Mouse (Mus musculus): ENCODE data around the gene Ralgapa2.

Gene Ralgapa2

DNA sequence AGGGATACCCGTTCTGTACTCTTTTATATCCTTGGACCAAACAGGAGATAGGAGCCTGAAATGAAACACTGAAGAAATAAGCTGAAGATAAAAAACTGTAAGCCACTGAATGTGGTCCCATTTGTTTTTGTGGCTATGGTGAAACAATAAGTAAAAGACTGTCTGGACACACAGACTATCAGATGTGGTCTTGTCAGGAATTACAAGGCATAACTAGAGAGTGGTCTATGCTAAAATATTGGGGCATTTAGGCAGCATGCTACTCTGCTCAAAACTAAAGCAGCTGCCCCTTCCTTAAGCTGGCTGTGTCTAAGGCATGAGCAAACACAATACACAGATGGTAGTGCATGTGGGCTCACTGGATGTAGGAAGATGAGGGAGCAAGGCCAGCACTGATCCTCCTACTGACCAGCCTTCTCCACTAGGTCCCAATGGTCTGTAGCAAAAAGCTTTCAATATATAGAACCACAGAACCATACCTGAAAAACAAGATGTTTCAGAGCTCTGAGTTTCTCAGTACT lies 211.6 kb downstream of the Ralgapa2 start:
- no peak for DNase-seq (ENCODE audit: low spot score)

DNA sequence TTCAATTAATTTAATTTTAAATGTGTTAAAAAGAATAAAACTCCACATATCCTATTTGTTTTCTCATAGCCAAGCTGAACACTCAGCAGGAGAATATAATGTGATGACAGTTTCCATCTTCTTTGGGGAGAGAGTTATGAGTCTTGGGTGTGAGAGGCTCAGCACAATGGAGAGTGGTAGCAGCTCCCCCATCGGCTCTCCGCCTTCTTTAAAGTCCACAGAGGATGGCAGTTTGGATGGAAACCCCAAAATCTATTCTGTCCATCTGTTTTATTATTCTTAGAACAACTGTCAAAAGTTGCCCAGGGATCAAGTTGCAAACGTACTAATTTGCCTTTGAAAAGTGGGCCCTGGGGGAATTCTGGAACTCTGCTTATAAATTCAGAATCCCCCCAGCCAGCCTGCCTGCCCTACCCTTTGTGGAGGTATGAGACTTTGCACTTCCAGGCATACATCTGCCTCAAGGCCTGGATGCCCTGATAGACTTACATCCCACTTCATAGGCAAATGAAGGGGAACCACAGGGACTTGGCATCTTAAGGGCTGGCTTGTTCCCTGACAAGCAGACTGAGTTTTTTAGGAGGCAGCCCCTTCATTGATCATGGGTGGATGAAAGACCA lies 212.2 kb downstream of the Ralgapa2 start:
- DNase-seq (ENCODE audit: low spot score), result no peak

DNA sequence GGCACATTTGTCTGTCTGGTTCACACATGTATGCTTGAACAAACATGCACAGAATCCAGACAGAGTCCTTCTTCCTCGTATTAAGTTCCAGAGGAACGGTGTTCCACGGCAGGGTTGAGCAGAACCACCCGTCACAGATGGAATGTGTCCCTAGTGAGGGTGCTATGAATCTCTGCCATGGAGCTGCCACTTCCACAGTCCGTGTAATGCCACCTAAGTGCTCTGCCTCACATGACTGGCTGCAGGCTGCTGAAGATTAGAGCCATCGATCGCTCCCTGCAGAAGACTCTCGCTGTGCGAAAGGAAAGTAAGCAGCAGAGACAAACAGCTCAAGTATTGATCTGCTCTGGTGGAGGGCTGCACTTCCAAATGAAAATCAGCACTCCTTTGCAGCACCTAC lies 218.6 kb downstream of the Ralgapa2 start:
- DNase-seq (ENCODE audit: low spot score), result no peak

DNA sequence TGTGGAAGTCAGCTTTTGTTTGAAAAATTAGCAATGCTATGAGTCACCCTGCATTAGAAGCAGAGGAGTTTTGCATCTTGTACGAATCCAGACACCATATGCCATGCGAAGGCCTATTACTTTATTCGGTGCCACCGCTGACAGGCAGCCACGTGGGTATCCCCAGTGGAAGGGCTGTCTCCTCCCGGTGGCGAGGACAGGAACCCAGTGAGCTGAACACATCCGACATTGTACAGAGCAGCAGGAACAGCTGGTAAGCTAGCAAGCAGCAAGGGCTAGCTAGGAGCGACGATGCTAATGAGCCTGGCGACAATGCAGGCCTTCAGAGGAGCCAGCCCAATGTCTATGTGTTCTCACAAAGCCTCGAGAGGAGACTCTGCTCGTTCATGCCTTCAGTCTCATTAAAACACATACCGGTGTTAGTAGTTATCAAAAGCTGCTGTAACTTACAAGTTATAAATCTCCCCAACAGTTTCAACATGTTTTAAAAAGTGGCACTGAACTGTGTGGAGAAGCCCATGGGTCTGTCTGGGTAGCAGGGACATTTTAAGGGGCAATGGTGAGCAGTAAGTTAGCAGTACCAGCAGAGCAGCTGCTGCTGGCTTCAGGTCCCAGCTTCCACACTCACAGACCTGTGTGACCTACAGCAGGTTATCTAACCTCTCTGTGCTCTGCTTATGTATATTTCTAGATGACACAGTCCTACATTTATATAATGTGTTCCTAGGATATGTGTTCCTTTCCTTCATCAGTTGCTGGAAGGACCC lies 221.1 kb downstream of the Ralgapa2 start:
- DNase-seq (ENCODE audit: low spot score), result no peak

DNA sequence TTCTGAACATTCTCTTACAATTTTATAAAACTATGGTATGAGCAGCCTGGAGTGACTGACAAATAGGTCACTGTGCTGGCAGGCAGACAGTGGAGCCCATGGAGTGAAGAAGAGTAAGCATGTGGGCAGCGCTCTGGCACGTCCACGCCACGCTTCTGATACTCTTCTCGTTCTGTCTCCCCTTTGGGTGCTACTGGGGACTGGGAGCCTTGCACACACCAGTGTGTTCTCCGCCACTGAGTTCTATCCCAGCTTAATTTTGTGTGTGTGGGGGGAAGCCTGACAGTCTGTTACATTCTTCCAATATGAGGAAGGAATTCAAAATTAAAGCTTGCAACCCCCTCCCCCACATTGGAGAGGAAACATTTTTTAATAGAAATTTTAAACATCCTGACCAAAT lies 221.8 kb downstream of the Ralgapa2 start:
- DNase-seq (ENCODE audit: low spot score), result no peak

DNA sequence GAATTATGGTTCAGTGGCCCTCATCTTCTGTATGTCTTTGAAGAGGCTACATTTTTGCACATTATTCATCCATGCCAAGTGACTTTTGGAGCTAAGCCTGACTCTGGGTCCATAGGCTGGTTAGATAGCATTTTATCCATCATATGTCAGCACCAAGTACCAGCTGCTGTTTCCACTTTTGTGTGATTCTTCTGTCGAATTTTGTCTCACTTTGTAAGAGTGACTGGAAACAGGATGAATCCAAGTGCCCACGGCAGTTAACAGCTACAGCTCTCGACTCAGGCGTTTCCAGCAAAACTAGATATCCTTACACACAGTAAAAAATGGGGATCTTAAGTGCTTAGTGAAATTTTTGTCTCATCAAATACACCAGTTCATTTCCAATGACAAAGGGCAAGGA lies 222.8 kb downstream of the Ralgapa2 start:
- DNase-seq (ENCODE audit: low spot score), result no peak

DNA sequence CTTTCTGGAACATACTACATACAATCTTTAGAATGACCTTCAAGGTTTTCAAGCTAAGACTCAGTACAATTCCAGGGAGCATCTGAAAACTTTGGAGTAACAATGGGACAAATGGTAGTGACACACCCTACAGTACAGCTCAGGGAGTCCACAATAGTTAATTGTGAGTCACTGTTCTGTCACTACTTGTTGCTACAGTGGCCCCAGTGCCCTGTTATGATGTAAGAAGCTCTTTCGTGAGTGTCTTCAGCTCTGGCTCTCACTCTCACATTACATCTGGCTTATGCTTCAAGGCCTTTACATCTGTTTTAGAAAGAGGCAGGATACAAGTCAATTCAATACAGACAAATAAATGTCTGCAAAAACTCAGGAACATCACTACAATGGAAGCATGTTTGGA lies 223.8 kb downstream of the Ralgapa2 start:
- no peak for DNase-seq (ENCODE audit: low spot score)

DNA sequence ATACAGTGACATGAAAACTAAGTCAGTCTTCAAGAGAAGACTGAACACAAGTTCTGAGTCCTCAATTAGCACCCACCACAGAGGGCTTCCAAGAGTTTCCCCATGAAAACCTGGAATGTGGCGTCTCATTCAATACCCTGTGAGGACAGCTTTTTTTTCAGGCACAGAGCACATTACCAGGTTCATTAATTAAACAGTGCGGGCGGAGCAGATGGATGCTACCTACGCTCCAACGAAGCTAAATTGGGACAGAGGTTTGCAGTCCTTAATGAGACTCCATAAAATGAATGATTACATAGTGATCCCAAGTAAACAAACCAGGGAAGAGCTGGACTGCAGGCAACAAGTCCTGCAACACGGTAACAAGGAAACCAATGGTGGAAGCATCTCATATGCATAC lies 224.6 kb downstream of the Ralgapa2 start:
- DNase-seq (ENCODE audit: low spot score), result no peak

DNA sequence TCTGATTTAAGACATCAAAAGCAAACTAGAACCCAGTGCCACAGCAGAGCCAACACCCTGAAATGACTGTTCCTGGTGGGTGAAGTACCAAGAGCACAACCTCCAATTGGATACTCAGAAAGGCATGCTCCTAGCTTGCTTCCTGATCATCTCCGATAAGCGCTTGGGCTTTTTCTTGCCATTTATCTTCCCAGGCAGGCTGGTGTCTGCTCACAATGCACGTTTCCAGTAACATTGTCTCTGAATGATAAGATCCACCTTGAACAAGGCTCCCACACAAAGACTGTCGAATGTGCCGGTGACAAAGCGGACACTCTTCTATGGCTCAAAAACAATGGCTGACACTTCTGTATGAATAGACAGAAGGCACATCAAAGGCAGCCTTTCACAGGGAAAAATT lies 230.8 kb downstream of the Ralgapa2 start:
- DNase-seq (ENCODE audit: low spot score), result no peak

DNA sequence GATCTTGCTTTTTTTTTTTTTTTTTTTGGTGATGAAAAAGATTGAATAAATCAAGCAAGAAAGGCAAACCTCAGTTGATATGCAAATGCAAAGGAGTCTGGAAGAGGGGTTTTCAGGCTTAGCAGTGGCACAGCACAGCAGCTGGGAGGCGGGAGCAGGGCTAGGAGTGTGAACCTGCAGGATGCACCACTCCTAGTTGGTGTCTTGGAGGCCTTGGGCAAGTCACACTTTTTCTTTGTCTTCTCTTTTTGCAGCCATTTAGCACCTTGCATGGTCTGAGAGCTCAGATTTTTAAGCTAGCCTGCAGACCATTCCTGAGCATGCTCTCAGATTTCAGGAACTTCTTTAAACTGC lies 231.2 kb downstream of the Ralgapa2 start:
- no peak for DNase-seq (ENCODE audit: low spot score)

DNA sequence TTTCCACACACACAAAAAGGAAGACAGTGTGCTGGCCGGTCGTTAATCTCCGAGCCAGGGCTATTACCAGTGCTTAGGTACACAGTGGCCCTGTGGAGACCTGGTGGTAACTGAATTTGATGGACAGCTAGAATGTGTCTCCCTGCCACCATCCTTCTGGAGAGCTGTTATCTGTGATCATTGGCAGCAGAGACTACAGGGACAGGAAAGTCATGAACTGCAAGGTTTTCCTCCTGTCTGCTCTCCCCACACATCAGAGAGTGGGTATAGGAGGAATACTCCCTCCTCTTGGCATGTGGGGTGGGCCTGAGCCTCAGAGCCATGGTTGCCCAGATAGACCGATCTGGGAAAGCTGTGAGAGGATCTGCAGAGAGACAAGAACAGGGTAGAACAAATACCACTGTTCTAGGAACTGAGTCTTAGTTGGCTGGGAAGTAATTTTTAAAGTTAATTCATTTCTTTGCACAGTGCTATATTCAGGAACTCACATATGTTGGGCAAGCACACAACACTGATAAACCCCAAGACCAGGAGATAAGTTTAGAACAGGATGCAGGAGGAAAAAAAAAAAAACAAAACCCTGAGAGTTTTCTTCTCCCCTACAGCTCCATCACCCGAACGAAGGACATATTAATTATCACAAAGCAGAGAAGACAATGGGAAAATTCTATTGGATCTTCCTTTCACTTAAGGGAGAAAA lies 231.8 kb downstream of the Ralgapa2 start:
- no peak for DNase-seq (ENCODE audit: low spot score)

DNA sequence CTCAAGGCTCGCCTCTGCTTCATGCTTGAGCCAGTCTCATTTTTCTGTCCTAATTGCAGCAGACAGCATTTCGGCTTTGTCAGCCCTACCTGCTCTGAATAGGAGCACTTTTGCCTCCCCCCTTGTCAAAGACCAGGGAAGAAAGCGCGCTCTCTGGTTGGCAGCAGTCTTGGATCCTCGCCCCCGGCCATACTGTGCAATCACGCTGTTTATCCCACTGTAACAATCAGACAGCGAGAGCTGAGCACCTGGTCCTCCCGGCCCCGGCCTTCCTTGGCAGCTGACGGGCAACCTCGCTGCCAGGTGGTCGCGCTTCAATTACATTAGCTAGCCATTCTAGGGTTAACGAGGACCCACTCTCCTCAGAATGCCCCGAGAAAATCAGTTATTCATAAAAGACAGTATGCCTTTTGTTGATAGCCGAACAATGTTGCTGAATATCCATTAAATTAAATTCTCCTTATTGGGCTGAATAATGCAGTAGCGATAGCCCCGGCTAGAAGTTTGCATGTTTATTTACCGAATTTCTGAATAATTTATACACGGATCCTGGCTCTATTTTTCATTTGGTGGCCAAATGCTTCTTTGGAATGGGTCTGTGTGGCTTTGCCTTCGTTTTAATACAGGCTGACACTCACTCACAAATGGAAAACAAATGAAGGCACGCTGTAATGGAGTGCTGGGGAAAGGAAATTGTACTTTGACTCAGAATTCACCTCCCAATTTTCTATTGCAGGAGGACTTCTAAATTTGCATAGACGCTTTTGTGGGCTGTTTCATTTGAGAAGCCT lies 232.5 kb downstream of the Ralgapa2 start:
- DNase-seq (ENCODE audit: low spot score), result no peak

DNA sequence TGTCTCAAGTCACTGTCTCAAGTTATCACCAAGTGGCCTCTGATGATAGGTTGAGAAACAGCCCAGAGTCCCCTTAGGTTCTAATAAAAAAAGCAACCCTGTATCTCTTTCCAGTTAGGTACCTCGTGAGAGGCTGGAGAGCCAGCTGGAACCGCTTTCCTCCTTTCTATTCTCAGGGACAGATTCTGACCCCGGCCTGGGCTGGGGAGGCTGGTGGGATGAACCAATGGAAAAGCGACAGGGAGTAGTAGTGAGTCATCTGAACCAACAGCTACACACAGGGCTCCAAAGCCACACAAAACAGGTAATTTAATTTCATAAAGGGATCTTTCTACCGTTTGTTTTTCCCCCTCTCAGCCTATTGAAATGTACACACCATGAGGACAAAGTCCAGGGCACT lies 233.8 kb downstream of the Ralgapa2 start:
- DNase-seq (ENCODE audit: low spot score), result no peak

DNA sequence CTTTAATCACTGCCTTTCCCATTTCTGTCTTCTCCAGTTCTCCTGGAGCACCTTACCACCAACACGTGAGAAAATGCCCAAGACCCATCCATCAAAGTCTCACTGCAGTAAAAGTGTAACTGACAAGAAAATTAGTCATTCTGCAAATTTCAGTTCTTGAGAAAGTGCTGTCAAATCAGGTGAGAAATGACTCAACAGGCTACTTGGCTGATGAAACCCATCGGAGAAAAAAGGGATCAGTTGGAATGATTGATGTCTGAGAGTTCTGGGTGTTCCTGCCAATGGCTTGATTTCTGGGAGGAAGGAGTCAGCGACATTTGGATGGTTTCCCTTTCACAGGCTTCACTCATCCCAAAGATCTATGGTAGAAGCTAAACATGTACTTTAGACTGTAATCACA lies 245.6 kb downstream of the Ralgapa2 start:
- DNase-seq (ENCODE audit: low spot score), result no peak

DNA sequence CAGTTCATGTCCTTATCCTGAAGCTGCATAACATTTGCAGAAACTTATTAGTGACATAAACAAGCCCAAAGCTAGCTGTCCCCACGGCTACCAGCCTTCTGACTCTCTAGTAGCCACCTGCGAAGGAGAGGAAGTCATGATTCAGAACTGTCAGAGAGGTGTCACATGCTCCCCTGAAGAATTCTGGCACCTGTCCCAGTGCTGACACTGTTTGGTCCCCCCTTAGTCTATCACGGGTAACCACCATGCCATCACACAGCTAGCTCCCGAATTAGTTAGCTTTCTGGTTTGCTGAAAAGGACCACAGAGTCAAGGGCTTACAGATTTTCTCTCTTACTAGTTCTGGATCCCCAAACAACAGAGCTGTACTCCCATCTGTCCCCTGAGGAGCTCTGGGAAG lies 247.1 kb downstream of the Ralgapa2 start:
- DNase-seq (ENCODE audit: low spot score), result no peak

DNA sequence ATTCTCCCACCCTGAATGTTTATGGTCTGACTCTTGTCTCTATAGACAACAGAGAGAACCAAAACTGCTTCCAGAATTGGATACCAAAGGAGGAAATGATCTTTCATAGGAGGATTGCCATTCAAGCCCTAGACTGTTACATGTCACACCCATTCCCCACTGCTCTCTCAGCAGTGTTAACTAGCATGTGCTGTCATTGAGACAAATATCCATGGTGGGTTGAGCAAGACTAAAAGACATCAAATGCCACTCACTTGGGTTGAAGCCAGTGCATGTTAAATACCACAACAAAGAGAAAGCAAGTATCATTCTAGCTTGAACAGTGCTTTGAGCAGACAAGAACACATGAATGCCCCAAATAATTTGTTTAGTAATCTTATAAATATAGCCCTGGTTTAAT lies 249.2 kb downstream of the Ralgapa2 start:
- no peak for DNase-seq (ENCODE audit: low spot score)

DNA sequence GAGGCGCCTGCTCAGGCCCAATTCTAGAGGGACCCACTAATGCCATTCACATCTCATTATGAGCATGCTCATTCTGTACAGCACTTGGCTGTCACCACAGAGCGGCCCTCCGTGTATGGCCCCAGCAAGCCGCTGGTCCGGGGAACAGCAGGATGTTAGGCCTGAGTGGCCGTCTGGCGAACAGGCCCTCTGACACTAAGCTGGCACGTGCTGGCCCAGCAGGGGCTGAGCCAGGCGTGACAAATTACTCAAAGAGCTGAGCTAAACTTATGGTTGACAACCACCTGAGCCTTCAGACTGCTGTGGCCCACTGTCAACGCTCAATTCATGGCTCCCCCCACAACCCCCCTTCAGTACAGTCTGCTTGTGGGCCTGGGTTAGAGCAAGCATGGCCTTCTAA lies 249.9 kb downstream of the Ralgapa2 start:
- DNase-seq (ENCODE audit: low spot score), result no peak

DNA sequence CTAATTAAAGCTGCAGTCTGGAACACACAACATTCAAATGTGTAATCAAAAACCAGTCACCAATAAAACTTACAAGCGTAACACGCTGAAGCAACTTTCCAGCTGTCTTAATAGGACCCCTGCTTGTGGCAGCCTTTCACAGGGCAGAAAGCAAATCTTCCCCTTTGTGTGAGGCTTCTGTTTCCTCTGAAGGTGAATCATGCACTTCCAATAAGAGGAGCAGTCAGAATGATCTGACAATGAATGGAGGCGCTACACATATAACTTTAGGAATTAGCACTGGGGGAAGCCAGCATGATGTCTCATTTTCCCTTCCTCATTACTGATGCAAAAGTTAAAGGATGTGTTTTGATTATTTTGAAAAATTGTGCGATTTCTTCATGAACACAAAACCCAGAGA lies 251.0 kb downstream of the Ralgapa2 start:
- DNase-seq (ENCODE audit: low spot score), result no peak

DNA sequence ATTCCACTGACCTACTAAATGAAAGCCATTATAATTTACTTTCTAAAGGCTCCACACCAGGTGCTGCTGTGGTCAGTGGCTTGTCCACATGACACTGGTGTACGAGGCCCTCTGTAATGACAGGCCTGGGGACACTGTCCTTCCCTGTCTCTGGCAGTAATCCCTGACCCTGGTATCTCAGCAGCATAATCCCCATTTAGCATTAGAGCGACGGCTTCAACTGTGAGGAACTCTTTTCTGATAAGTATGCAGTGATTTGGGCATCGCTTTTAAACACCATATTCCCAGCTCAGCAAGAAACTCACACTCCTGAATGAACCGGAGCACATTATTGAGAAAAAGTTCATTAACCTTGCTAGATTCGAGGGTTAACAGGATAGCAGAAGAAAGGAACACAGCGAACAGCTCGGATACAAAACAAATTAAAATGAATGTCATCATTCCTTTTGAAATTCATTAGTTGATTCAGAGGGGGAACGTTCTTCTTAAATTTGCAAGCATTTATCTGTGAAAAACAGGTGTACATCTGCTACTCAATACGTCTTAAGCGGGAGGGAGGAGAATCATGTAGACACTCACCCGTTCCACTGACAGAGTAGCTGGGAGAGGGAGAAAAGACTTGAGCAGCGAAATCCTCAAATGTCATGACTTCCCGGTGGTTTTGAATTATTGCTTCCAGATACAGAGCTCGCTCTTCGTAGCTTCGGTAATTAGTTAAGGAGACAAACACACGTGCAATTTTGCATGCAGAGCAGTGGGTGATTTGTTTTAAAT lies 252.2 kb downstream of the Ralgapa2 start:
- no peak for DNase-seq (ENCODE audit: low spot score)

DNA sequence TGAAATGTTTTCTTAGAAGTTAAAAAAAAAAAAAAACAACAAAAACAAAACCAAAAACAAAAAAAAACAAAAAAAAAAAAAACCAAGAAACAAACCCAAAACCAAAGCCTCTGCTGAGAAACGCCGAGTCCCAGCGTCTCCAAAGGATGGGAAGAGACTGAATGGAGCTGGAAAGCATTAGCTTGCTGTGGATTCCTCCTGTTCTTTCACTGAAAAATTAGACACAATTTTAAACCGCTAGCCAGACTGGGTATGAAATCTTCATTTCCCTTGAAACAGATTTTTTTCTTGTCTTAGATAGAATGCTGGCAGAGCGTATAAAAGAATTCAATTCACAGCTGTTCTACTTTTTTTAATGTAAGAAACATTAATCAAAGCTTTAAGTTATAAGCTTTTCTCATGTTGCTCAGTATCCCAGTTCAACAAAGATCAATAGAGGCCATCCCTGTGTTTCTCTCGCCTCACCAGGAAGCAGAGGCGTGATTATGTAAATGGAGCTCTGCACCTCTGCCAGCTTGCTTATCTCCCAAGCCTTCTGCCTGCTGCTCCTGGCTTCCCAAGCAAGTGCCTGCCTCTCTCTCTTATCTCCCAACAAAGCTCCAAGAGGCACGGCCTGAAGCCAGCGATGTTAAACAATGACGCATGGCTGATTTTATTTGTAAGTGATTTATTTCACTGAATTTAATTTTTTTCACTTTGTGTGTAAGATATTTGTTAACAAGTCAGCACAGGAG lies 253.2 kb downstream of the Ralgapa2 start:
- DNase-seq (ENCODE audit: low spot score), result no peak

DNA sequence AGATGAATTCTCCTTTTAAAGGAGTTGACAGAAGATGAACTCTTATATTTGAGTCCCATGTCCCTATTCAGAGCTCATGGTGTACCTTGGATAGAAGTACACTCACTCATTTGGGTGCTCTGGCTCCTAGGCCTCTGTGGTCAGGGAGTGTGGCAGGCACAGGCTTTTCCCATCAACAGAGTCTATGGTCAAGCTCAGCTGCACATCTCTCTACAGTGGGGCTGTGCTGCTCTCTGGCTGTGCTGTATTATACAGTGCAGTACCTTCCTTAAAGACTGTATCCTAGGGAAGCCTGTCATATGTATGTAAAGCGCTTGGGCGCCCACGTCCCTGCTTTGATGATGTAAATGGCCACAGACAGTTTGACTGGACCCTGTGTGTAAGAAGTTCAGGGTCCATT lies 254.5 kb downstream of the Ralgapa2 start:
- DNase-seq (ENCODE audit: low spot score), result no peak

Data from urinary bladder, postnatal 25 days (tissue).